Mouse (Mus musculus) embryonic facial prominence, embryonic 10.5 days (tissue): ENCODE data around the gene Hapln4. TPM values are rescaled to one million over a fixed set of nuclear protein-coding genes. Genes with fewer than 3 reads are reported as not detected.

Experiments used
- DNase-seq: peaks from one replicate; pipeline ENCODE4 v3.0.0-alpha.2; 2017; ENCODE audit warnings: low spot score
- H3K27ac ChIP-seq: fragments of 300-500 bp; sonication (generic); replicated peaks from 2 replicates; pipeline ENCODE4 v1.5.1; 2016; ENCODE audit warnings: mild to moderate bottlenecking
- H3K27me3 ChIP-seq: fragments of 300-500 bp; sonication (generic); replicated peaks from 2 replicates; pipeline ENCODE4 v1.6.1; 2016; ENCODE audit warnings: low read depth, mild to moderate bottlenecking; ENCODE audit not compliant: poor library complexity, severe bottlenecking
- H3K36me3 ChIP-seq: fragments of 300-500 bp; sonication (generic); replicated peaks from 2 replicates; pipeline ENCODE4 v1.6.1; 2016; ENCODE audit warnings: mild to moderate bottlenecking, moderate library complexity
- H3K4me1 ChIP-seq: fragments of 300-500 bp; sonication (generic); 2 replicates; pipeline ENCODE4 v1.6.1; 2016
- H3K4me3 ChIP-seq: fragments of 300-500 bp; sonication (generic); 2 replicates; pipeline ENCODE4 v1.5.1; 2016; ENCODE audit warnings: mild to moderate bottlenecking, moderate library complexity
- H3K9me3 ChIP-seq: fragments of 300-500 bp; sonication (generic); 2 replicates; pipeline ENCODE4 v1.6.1; 2016; ENCODE audit warnings: mild to moderate bottlenecking
- WGBS: fragments of 180-500 bp; shearing (Covaris S2); methylation state at CpG from one replicate; pipeline ENCODE4 v1.1.7; 2016; 5-methylcytosine and 5-hydroxymethylcytosine counted together
- polyA plus RNA-seq: library from polyadenylated mRNA; unstranded; fragments of >200 nt; fragmentation: Nextera tagmentation; extraction: Ambion mirVana; gene quantifications from 2 replicates; pipeline ENCODE4 v1.2.1, GENCODE M21; 2016

Hapln4 gene
- polyA plus RNA-seq, 1 experiment from 2014 or later, result 0.14 TPM

- Histone ChIP-seq H3K27me3 (peaks cover 94% of the 10 kb centered on the region), H3K36me3 (no peaks in the 10 kb centered on the region), H3K27ac (no peak overlapping the region), H3K4me1 (peaks cover 15% of the 10 kb centered on the region), H3K4me3 (no peak overlapping the region), H3K9me3 (no peaks in the 10 kb centered on the region)
- no peak for DNase-seq
- WGBS, result 45% methylated on average over 23 of the region's 23 CpGs
Measured at GRCm38 (mm10) chr8:70111192-70111795, 28.0 kb downstream of the Hapln4 start.

DNA sequence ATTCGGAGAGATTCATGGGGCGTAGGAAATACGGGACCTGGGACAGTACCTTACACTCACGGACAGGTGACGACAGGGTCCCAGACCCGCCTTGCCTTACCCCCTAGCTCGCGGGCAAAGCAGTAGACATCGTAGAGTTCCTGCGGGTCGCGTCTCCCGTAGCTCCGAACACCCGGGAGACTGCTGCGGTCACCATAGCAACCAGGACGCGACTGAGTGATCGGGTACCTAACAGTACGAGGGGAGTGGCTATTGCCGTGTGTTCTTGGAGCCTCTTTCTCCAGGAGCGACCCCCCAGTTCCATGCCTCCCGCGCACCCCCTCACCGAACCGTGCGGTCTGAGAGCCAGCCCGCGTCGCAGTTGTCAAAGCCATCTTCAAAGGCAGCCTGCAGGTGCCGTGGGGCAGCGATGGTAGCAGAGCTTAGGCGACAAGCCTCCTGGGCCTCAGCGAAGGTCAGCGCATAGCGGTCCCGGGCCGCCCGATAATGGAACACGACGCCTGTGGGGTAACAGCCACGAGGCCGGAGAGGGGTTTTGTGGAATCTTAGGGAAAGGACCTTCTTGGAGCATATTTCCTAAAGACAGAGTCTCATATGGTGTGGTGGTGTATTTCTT, 29.3 kb downstream of the Hapln4 start:
- H3K36me3 ChIP-seq, result no peaks in the 10 kb centered on the region
- WGBS, result 7% methylated on average over 43 of the region's 43 CpGs
- DNase-seq, result peak; percentile 34
- H3K27me3 ChIP-seq, result peaks cover 99% of the 10 kb centered on the region
- peaks cover 16% of the 10 kb centered on the region for H3K4me1 ChIP-seq
- peak overlapping the region; percentile 19 for H3K4me3 ChIP-seq
- H3K9me3 ChIP-seq, result no peaks in the 10 kb centered on the region
- H3K27ac ChIP-seq, result no peak overlapping the region

DNA sequence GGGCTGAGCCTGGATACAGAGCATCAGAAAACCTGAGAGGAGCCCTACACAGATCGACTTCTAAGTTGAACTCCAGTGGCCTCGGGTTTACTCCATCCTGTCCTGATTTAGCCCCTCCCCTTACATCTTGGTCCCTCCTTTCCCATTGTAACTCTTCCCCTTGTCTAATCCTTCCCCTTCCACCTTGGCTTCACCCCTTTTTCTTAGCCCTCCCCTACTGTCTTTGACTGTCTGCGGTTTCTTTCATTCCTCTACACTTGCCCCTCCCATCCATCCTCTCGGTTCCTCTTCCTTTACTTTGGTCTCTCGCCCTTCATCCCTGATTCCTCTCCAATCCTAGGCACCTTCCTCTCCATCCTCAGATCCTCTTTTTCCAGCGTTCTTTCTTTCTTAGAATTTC, 31.2 kb downstream of the Hapln4 start:
- WGBS, result 22% methylated on average over 6 of the region's 6 CpGs
- Histone ChIP-seq H3K27me3 (peaks cover 100% of the 10 kb centered on the region), H3K9me3 (no peaks in the 10 kb centered on the region), H3K4me1 (peaks cover 24% of the 10 kb centered on the region), H3K27ac (no peak overlapping the region), H3K36me3 (no peaks in the 10 kb centered on the region), H3K4me3 (no peak overlapping the region)
- no peak for DNase-seq

DNA sequence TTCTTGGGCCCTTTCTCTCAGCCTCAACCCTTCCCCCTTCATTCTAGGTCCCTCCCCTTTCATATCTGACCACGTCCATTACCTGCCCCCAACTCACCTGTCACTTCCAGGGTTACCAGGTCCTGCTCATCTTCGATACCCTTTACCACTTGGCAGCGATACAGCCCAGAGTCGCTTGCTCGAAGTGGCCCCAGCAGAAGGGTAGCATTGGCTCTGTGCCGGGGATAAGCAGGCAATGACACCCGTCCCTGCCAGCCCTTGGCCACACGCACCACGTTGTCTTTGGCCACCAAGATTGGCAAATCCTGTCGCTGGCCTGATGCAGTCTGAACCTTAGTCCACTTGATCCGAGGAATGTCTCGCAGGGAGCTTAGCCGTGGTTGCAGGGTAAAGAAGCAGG, 31.6 kb downstream of the Hapln4 start:
- Histone ChIP-seq H3K27ac (no peak overlapping the region), H3K9me3 (no peaks in the 10 kb centered on the region), H3K4me3 (no peak overlapping the region), H3K4me1 (peaks cover 28% of the 10 kb centered on the region), H3K27me3 (peaks cover 100% of the 10 kb centered on the region), H3K36me3 (no peaks in the 10 kb centered on the region)
- WGBS, result 69% methylated on average over 13 of the region's 13 CpGs
- no peak for DNase-seq

DNA sequence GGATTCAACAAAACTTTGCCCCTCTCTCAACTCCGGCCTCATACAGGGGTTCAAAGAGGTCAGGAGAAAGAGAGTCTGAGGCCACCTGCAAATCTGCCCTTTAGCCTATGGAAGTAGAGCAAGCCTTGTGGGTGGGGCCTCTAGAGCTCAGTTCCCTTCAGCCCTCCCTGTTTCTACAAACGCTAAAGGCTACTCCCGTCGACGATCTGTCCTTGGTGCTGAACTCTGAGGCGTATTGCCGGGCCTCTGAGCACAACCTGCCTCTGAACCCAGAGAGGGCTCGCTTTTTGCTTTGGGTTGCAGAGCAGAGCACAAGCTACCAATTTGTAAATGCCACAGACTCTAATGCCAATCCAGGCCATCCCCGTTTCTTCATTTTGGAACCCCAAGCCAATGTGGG, 34.4 kb downstream of the Hapln4 start:
- H3K4me1 ChIP-seq, result peaks cover 26% of the 10 kb centered on the region
- DNase-seq, result peak; percentile 64
- H3K9me3 ChIP-seq, result no peaks in the 10 kb centered on the region
- H3K36me3 ChIP-seq, result no peaks in the 10 kb centered on the region
- H3K27ac ChIP-seq, result no peak overlapping the region
- H3K27me3 ChIP-seq, result peaks cover 90% of the 10 kb centered on the region
- 5% methylated on average over 9 of the region's 9 CpGs for whole genome bisulfite sequencing
- no peak overlapping the region for H3K4me3 ChIP-seq

- peak overlapping the region; percentile 55 for H3K4me3 ChIP-seq
- peaks cover 24% of the 10 kb centered on the region for H3K4me1 ChIP-seq
- DNase-seq, result no peak
- H3K9me3 ChIP-seq, result no peaks in the 10 kb centered on the region
- WGBS, result 9% methylated on average over 17 of the region's 17 CpGs
- peak overlapping the region; percentile 20; the same call in 1 of the 2 replicates for H3K27ac ChIP-seq
- no peaks in the 10 kb centered on the region for H3K36me3 ChIP-seq
- peaks cover 76% of the 10 kb centered on the region for H3K27me3 ChIP-seq
Measured at GRCm38 (mm10) chr8:70118726-70119700, 35.8 kb downstream of the Hapln4 start.

GRCm38 (mm10) chr8:70120667-70121066, 37.4 kb downstream of the Hapln4 start, which contains the start of gene Ncan:
Ncan (minus strand) TSS chr8:70120873.
- peaks cover 59% of the 10 kb centered on the region for H3K27me3 ChIP-seq
- DNase-seq, result peak; percentile 89
- H3K4me1 ChIP-seq, result peaks cover 24% of the 10 kb centered on the region
- H3K27ac ChIP-seq, result peak within 1 kb of the TSS; percentile 72
- H3K36me3 ChIP-seq, result no peaks in the 10 kb centered on the region
- H3K4me3 ChIP-seq, result peak within 1 kb of the TSS; percentile 55
- WGBS, result 2% methylated on average over 19 of the region's 19 CpGs
- no peaks in the 10 kb centered on the region for H3K9me3 ChIP-seq

DNA sequence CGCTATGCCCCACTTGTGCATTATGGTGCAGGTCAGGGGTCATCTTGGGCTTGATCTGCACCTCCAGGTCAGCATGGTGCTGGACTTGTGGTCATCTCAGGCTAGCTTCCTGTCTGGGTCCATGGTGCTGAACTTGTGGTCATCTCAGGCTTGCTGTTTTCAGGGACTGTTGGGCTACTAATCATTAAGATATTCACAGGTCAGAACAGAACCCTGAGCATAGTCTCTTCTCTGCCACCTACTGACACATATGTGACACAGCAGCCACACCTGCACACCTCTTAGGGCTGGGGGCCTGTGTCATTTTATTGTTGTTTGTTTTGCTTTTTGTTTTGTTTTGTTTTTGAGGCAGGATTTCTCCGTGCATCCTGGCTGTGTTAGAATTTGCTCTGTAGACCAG, 39.6 kb downstream of the Hapln4 start:
- Histone ChIP-seq H3K36me3 (no peaks in the 10 kb centered on the region), H3K27ac (no peak overlapping the region), H3K27me3 (peaks cover 37% of the 10 kb centered on the region), H3K4me3 (no peak overlapping the region), H3K9me3 (no peaks in the 10 kb centered on the region), H3K4me1 (peaks cover 20% of the 10 kb centered on the region)
- 53% methylated on average over 2 of the region's 2 CpGs for WGBS
- DNase-seq, result no peak

DNA sequence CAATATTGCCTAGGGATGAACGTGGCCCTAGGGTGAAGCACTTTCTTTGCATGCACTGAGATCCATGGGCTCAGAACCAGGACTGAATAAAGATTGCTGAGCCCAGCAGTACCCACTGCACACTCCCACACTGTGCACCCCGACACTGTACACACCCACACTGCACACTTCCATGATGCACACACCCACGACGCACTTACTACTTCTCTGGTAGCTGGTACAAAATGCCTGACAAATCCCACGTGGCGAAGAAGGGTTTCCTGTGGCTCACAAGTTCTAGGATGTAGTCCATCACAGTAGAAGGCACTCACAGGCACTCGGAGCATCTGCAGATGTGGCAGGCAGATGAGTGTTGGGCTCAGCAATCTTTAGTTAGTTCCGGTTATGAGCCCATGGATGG, 41.7 kb downstream of the Hapln4 start:
- WGBS, result 65% methylated on average over 8 of the region's 8 CpGs
- no peak for DNase-seq
- H3K4me3 ChIP-seq, result no peak overlapping the region
- H3K27me3 ChIP-seq, result peaks cover 16% of the 10 kb centered on the region
- H3K36me3 ChIP-seq, result no peaks in the 10 kb centered on the region
- peaks cover 15% of the 10 kb centered on the region for H3K4me1 ChIP-seq
- no peaks in the 10 kb centered on the region for H3K9me3 ChIP-seq
- no peak overlapping the region for H3K27ac ChIP-seq

DNA sequence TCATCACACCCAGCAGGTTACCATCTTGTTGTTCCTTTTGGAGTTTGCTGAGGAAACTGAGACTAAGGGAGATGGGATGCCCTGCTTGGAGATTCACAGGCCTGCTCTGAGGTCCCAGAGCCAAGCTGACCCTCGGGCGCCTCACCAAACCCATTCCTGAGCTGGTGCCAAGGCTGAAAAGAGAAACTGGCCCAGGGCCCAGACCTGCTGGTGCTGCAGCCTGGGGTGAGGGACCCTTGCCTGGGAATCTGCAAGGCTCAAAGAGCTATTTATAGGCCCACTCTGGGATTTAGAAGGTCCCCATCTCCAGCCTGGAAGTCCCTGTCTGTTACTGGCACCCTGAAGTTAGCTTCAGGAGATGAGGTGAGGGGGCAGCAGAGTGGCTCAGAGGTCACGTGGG, 45.2 kb downstream of the Hapln4 start:
- Histone ChIP-seq H3K9me3 (no peaks in the 10 kb centered on the region), H3K27ac (no peak overlapping the region), H3K4me3 (no peak overlapping the region), H3K36me3 (peaks cover 13% of the 10 kb centered on the region), H3K4me1 (peaks cover 17% of the 10 kb centered on the region), H3K27me3 (no peaks in the 10 kb centered on the region; the same call in 1 of the 2 replicates)
- DNase-seq, result no peak
- 85% methylated on average over 3 of the region's 3 CpGs for WGBS

DNA sequence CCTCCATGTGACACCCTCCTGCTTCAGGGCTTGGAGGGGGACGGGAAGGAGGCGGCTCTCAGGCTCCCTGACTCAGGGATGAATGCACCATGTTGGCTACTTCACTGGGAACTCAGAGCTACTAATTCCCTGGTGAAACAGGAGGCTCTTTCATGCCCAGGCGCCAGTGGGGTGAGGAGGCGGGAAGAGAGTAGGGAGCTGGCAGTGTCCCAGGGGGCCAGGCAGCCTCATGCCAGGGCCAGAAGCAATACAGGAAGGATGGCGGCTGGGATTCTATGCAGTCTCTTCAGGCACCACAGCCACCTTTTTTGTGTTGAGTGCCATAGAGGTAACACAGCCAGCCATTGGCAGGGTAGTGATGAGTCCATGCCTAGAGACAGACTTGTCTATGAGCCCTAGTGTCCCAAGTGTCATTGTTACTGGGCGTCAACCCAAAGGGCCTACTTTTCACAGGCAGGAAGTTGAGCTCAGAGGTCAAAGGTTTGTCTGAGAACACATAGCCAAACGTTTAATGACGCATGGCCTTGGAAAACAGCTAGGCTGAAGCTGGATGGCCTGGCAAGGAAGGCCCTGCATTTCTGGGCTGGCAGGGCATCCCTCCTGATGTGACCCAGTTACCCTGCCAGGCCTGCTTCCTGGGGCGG, 46.2 kb downstream of the Hapln4 start:
- no peaks in the 10 kb centered on the region; the same call in 1 of the 2 replicates for H3K27me3 ChIP-seq
- no peak for DNase-seq
- H3K4me3 ChIP-seq, result no peak overlapping the region
- H3K4me1 ChIP-seq, result peaks cover 17% of the 10 kb centered on the region
- 61% methylated on average over 9 of the region's 9 CpGs for WGBS
- H3K9me3 ChIP-seq, result no peaks in the 10 kb centered on the region
- peaks cover 23% of the 10 kb centered on the region for H3K36me3 ChIP-seq
- H3K27ac ChIP-seq, result no peak overlapping the region

GRCm38 (mm10) chr8:70130066-70130465, 46.8 kb downstream of the Hapln4 start:
- no peak for DNase-seq
- Histone ChIP-seq H3K27me3 (no peaks in the 10 kb centered on the region), H3K9me3 (no peaks in the 10 kb centered on the region), H3K27ac (no peak overlapping the region), H3K4me3 (0 out of 2 replicates have a peak overlapping the region, but pooled peaks have one; percentile 85), H3K36me3 (peaks cover 30% of the 10 kb centered on the region), H3K4me1 (peaks cover 17% of the 10 kb centered on the region)
- 79% methylated on average over 3 of the region's 3 CpGs for WGBS
